Mouse (Mus musculus) T-cell, adult 2 months (primary cell): ENCODE results near the gene Cyp8b1.
A peak's percentile ranks its signal among the peaks of the same experiment; 100 is the strongest.

Source experiments
- DNase-seq: peaks from one replicate; pipeline ENCODE4 v3.0.0; 2022; ENCODE audit warnings: low spot score

Gene Cyp8b1

GRCm38 (mm10) chr9:121891301-121891700 lies 24.8 kb downstream of the Cyp8b1 start:
- no peak for DNase-seq

- DNase-seq = peak; percentile 33
Measured at GRCm38 (mm10) chr9:121890441-121890941, 25.6 kb downstream of the Cyp8b1 start.

- DNase-seq = no peak
Measured at GRCm38 (mm10) chr9:121889927-121890440, 26.1 kb downstream of the Cyp8b1 start.

GRCm38 (mm10) chr9:121882015-121882457 lies 34.1 kb downstream of the Cyp8b1 start:
- DNase-seq = no peak

- no peak for DNase-seq
Measured at GRCm38 (mm10) chr9:121881301-121881700, 34.8 kb downstream of the Cyp8b1 start.

- peak; percentile 25 for DNase-seq
Measured at GRCm38 (mm10) chr9:121880840-121881239, 35.3 kb downstream of the Cyp8b1 start.

GRCm38 (mm10) chr9:121877052-121877740 lies 38.9 kb downstream of the Cyp8b1 start:
- DNase-seq = no peak

GRCm38 (mm10) chr9:121873578-121873977 lies 42.5 kb downstream of the Cyp8b1 start:
- no peak for DNase-seq

- no peak for DNase-seq
Measured at GRCm38 (mm10) chr9:121872062-121872683, 43.9 kb downstream of the Cyp8b1 start.

- DNase-seq = no peak
Measured at GRCm38 (mm10) chr9:121869973-121870515, 46.1 kb downstream of the Cyp8b1 start.

GRCm38 (mm10) chr9:121869432-121869831 lies 46.7 kb downstream of the Cyp8b1 start:
- no peak for DNase-seq

GRCm38 (mm10) chr9:121868236-121868635 lies 47.9 kb downstream of the Cyp8b1 start:
- DNase-seq = no peak

- no peak for DNase-seq
Measured at GRCm38 (mm10) chr9:121867632-121868031, 48.5 kb downstream of the Cyp8b1 start.

- DNase-seq = no peak
Measured at GRCm38 (mm10) chr9:121865425-121866008, 50.6 kb downstream of the Cyp8b1 start.

- DNase-seq = no peak
Measured at GRCm38 (mm10) chr9:121864837-121865236, 51.3 kb downstream of the Cyp8b1 start.
